Mouse (Mus musculus): Measurements from ENCODE around the gene Rgs2.
A peak's percentile ranks its signal among the peaks of the same experiment; 100 is the strongest.

Gene Rgs2

DNA sequence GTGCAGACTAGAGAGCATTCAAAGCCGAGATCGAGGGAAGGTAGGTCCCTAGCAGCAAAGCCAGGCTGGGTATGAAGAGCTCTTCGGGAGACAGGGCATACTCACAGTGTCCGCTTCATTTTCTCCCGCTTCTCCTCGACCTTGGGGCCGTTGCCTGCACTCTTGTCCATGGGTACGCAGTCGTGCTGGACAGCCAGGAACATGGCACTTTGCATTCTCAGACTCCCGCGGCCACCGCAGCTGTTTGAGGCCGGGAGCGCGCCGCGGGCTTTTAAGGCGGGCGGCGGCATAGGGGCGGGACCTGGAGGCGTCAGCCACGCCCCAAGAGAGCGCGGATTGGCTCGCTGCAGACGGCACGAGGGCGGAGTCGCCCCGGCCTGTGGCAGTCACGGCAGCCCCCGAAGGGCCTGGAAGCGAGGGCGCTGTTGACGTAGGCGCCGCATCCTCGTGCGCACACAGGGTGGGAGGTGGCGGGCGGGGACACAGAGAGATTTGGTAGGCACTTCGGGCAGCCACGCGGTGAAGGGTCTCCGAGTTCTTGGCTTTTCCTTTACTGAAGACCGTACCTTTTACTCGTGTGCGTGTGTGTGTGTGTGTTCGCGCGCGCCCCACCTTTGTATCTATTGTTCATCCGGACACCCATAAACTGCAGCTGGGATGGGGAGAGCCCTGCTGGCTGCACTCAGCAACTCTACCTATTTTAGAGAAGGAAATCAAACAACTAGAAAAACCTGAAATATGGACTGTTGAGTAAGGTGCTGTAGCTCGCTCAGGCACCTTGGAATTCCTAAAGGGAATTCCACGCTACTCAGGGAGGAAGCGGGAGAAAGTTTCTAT, at the start of gene Rgs2:
Rgs2 (minus strand) TSS at position 258 of the 837 bp plus-strand sequence.
- peak; percentile 91 for DNase-seq (ENCODE audit: low read depth, low spot score)

- no peak for DNase-seq (ENCODE audit: low read depth, low spot score)
Measured at GRCm38 (mm10) chr1:144053401-144053800, 49.4 kb upstream of the Rgs2 start.

GRCm38 (mm10) chr1:144041826-144042225, 37.9 kb upstream of the Rgs2 start:
- DNase-seq (ENCODE audit: low read depth, low spot score) = no peak

DNA sequence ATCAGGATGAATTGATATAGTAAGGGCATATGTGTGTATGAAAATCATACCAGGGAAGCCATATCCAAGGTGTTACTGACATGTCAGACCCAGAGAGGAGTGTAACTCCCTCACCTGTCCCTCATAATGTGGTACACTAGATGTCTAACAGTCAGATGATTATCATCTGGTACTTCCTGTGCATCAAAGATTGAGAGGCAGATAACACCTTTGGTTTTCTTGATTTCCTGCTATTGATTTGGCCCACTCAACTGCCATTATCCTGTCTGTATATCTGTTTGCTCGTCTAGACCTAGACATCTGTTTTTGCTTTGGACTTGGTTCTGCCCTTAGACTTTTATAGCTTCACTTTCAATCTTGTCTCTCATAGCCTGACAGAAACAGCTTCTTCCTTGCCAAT, 29.5 kb upstream of the Rgs2 start:
- DNase-seq (ENCODE audit: low read depth, low spot score) = no peak

GRCm38 (mm10) chr1:144030499-144030898, 26.5 kb upstream of the Rgs2 start:
- no peak for DNase-seq (ENCODE audit: low read depth, low spot score)

DNA sequence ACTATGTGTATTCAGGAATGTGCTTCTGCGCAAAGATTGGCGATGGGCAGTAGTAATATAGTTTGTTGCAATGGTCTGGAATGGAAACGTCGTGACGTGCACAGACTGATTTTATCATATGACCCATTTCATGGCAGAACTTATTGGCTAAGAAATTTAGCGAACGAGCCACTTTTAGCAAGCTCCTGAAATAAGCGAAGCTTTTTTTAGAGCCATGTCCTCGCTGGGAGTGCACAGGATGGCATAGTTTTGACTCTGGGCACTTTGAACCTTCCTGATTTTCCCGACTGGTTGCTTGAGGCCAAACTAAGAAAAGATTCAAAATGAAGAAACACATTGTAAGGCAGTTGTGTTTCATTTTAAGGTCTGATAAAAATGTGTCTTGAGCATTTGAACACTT, 25.7 kb upstream of the Rgs2 start:
- DNase-seq (ENCODE audit: low read depth, low spot score) = no peak

DNA sequence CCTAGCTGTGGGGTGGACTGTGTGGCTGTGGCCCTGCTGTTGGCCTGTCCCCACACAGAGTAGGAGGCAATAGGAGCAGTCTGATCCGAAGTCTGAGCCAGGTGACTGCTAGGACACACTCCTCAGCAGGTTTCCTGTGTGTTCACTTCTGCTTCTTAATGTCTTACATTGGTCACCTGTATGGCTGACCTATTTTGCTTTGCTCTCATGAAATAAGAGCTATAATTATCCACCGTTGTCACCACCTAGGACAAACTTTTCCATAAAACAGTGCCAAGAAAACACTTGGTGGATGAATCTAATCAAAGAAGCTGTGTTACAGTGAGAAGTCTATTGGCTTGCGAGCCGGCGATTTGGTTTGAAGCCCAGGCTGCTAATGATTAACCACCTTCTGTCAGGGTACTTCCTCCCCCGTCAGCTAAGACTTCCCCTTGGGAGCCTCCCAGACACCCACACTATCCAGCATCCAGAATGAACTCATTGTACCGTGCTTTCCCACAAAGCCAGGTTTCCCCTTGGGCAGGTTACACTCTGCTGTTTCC, 14.5 kb upstream of the Rgs2 start:
- no peak for DNase-seq (ENCODE audit: low read depth, low spot score)

GRCm38 (mm10) chr1:144013913-144014312, 10.0 kb upstream of the Rgs2 start:
- DNase-seq (ENCODE audit: low read depth, low spot score) = no peak

GRCm38 (mm10) chr1:144007341-144007740, 3.4 kb upstream of the Rgs2 start:
- DNase-seq (ENCODE audit: low read depth, low spot score) = no peak

GRCm38 (mm10) chr1:144006542-144006941, 2.6 kb upstream of the Rgs2 start:
- peak; percentile 36 for DNase-seq (ENCODE audit: low read depth, low spot score)

DNA sequence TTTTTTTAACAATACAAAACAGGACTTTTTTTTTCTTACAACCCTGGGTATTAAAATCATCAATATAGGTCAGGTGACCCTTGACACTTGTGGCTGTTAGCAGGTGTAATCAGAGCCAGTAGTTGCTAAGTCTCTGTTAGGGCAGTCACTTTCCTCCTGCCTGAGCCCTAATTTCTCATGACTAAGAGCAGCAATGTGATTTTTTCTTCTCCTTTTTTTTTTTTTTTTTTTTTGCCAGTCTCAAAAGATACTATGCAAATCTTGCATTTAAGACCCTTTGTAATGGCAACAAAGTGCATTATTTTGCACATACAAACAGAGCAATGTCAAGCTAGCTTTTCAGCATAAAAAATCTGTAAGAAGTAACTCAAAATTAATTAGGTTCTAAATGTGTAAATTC, 1.7 kb upstream of the Rgs2 start:
- DNase-seq (ENCODE audit: low read depth, low spot score) = no peak

DNA sequence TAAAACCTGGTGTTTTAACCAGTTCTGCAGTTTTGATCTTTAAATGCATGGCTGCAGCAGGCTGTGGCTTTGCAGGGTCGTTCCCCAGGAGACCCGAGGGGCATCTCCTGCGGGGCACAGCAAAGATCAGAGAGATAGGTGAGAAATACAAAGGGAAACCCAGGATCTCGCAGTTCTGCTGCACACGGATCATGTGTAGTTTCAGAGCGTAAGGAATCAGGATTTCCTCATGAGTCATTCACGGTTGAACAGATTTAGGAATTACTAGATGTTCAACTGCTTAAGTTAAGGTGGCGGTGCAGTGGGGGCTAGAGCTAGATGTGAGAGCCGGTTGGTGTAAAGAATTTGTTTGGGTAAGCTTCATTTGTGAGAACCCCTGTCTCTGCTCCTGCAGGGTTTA, 780 bp upstream of the Rgs2 start:
- DNase-seq (ENCODE audit: low read depth, low spot score) = no peak

DNA sequence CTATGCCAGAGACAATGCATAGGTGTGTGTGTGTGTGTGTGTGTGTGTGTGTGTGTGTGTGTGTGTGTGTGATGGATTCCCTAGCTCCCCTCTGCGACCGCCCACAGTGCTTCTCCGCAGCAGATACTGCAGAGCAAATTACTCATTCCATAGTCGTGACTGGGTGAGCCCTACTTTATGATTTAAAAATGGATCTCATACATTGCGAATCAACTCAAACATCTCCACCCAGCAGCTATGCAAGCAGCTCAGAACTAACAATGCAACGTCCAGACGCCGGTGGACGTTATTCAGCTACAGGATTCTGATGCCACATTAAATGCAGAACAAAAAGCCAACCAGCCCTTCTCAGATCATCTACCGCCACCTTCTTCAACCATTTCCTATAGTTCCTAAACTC, 545 bp downstream of the Rgs2 start:
- no peak for DNase-seq (ENCODE audit: low read depth, low spot score)

DNA sequence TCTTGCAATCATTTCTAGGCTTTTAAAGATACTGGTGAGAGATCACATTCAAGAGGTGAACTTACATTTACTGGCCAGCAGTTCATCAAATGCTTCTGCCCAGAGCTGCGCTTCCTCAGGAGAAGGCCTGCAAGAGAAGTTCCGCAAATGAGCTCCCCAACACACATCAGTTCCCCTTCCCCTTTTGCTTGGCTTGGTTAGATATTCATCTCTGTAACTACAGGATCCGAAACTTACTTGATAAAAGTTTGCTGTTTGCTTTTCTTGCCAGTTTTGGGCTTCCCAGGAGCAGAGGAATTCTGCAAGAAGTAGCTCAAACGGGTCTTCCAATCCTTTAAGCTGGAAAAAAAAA, 1.3 kb downstream of the Rgs2 start:
- no peak for DNase-seq (ENCODE audit: low read depth, low spot score)

DNA sequence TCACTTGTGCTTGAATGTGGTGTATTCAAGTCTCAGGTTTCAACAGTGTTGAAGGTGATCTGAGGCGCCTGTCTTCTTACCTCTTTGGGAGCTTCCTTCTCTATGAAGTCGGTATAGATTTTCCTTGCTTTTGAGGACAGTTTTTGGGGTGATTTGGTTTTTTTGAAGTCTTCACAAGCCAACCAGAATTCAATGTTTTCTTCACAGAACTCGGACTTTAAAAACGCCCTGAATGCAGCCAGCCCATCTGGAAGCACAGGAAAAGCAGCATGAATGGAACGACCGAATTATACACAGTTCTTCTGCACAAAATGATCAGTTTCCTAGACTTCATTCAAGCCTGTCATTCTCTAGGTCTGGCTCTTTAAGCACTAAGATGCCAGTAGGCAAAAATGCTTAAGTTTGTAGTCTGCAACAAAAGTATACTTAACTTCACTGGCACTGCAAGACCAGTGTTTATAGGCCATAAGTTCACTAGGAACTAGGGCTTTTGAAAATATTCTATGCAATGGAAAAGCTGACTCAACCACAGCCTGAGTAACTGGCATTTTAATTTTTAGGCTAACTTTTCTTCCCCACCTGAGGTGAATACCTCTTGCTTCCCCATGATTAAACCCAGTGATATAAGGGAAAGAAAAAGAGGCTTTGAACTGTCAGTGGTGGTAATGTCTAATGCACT, 1.8 kb downstream of the Rgs2 start:
- no peak for DNase-seq (ENCODE audit: low read depth, low spot score)

GRCm38 (mm10) chr1:144000246-144000645, 3.7 kb downstream of the Rgs2 start:
- DNase-seq (ENCODE audit: low read depth, low spot score) = no peak

GRCm38 (mm10) chr1:143999371-143999920, 4.5 kb downstream of the Rgs2 start:
- no peak for DNase-seq (ENCODE audit: low read depth, low spot score)

- DNase-seq (ENCODE audit: low read depth, low spot score) = no peak
Measured at GRCm38 (mm10) chr1:143993026-143993425, 10.9 kb downstream of the Rgs2 start.

DNA sequence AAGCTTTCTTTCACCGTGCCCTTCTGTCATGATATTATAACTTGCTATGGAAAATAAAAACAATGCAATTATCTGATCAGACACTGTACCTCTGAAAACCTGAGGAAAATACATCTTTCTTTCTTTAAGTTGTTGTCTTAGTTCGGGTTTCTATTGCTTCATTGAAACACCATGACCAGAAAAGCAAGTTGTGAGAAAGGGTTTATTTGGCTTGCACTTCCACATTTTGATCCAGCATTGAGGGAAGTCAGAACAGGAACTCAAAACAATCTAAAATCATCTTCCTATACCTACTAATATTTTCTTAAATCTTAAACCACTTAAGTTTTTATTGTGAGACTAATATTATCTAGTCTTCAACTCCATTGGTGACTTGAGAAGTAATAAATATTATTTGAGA, 11.4 kb downstream of the Rgs2 start:
- DNase-seq (ENCODE audit: low read depth, low spot score) = no peak

- no peak for DNase-seq (ENCODE audit: low read depth, low spot score)
Measured at GRCm38 (mm10) chr1:143990263-143990662, 13.7 kb downstream of the Rgs2 start.

DNA sequence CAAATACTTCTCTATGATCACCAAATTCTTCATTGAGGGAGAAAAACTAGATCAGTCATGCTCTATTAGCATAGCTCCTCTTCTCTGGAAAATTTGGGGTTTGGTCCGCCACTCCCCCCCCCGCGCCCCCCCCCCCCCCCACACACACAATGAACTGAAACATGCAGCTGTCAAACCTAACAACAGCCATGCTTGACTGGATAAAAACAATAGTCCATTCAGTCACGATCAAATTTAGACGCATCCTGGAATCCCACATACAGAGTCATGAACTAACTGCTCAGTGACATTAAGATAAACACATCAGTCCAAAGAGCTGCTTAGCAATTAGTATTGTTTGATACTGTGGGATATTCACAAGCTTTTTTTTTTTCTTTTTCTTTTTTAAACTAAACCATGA, 14.2 kb downstream of the Rgs2 start:
- DNase-seq (ENCODE audit: low read depth, low spot score) = no peak

- DNase-seq (ENCODE audit: low read depth, low spot score) = no peak
Measured at GRCm38 (mm10) chr1:143988756-143989155, 15.2 kb downstream of the Rgs2 start.

All from brain, embryonic 18.5 days (tissue).